Mouse (Mus musculus): ENCODE data around the gene Yipf3.

- TF ChIP-seq EP300 (IDR thresholded peaks at IDR 0.05; ENCODE audit: insufficient read depth, low read depth, low read length) (no peak), CTCF (IDR thresholded peaks at IDR 0.05) (no peak)
These were observed 46.7 kb upstream of the Yipf3 start for GRCm38 (mm10) chr17:46201151-46201550.
